Mouse (Mus musculus): ENCODE data around the gene Arl2bp. TPM values are rescaled to one million over a fixed set of nuclear protein-coding genes. Genes with fewer than 3 reads are reported as not detected.

Arl2bp gene
- total RNA-seq, 2 experiments from 2014 or later, result 153 to 159 TPM

Other genes with a start within 250 kb of the Arl2bp start
- gene Nlrc5, start 232.2 kb upstream of the Arl2bp start, total RNA-seq (2021), result under 1 TPM; 0.42 to 0.95 TPM
- gene Cpne2, start 133.6 kb upstream of the Arl2bp start, total RNA-seq (2021), result 10 to 100 TPM; 18.0 to 24.7 TPM
- gene Rspry1, start 64.7 kb upstream of the Arl2bp start, total RNA-seq (2021), result 10 to 100 TPM; 24.8 to 30.0 TPM
- 10 to 100 TPM; 45.3 to 45.6 TPM for gene Fam192a, start 64.6 kb upstream of the Arl2bp start, total RNA-seq (2021)
- gene Pllp, start 29.7 kb downstream of the Arl2bp start, total RNA-seq (2021), result 10 to 100 TPM; 29.0 to 58.2 TPM
- under 1 TPM in 1 of 2 experiments, not detected in 1; 0.17 TPM for gene Ccl22, start 79.0 kb downstream of the Arl2bp start, total RNA-seq (2021)
- 100 to 1,000 TPM; 622 to 723 TPM for gene Cx3cl1, start 105.4 kb downstream of the Arl2bp start, total RNA-seq (2021)
- 10 to 100 TPM; 10.7 to 12.0 TPM for gene Ccl17, start 143.9 kb downstream of the Arl2bp start, total RNA-seq (2021)
- 10 to 100 TPM; 89.3 to 92.6 TPM for gene Coq9, start 171.7 kb downstream of the Arl2bp start, total RNA-seq (2021)
- gene Ciapin1, start 171.8 kb downstream of the Arl2bp start, total RNA-seq (2021), result 10 to 100 TPM; 67.6 to 73.5 TPM
- 10 to 100 TPM; 67.1 to 72.7 TPM for gene Polr2c, start 190.8 kb downstream of the Arl2bp start, total RNA-seq (2021)
- gene Dok4, start 209.7 kb downstream of the Arl2bp start, total RNA-seq (2021), result 10 to 100 TPM; 20.0 to 22.3 TPM

Data from left cerebral cortex, postnatal 36 days (tissue).